Mouse (Mus musculus): ENCODE data around the gene Arpp19. TPM values are rescaled to one million over a fixed set of nuclear protein-coding genes. Genes with fewer than 3 reads are reported as not detected.

Arpp19 gene
- 211 and 219 TPM in 2 replicates for polyA plus RNA-seq (2014; fragmentation: Nextera tagmentation; extraction: Ambion mirVana)

DNA sequence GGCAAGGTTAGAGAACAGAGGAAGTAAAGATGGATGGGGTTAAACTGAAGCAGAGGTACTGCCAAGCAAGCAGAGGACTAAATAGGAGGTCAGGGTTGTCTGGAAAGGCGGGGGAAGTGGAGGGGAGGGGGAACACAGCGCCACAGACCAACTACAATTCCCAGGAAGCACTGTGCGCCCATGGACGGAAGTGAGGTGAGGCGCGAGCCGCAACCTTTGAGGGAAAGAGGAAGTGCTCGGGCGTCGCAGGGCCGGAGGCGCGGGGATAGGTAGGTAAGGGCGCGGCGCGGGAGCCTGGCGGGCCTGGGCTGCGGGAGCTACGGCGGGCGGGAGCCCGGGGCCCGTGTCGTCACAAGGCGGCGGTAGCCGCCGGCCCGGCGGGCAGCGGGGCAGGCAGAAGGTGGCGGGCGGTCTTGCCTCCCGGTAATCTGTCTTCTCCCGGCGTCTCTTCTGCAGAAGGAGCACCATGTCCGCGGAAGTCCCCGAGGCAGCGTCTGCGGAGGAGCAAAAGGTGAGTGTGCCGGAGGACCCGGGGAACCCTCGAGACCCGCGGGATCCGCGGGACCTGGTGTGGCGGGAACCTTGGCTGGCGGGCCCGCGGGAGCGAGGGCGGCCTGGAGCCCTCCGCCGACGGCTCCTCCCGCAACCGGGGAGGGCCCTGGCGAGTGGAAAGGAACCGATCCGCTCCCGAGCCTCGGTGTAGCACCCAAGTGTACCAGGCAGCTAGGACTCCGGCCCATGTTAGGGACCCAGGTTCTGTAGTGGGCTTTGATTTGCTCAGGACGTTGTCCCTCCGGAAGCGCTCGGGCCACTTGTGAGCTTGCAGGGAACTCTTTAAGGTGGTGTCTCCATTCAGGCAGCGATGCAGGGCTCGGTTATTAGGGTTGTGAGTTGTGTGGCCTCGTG is at the start of gene Arpp19:
TSS of gene Arpp19 (plus strand) at position 164 of the 906 bp plus-strand sequence.
- WGBS, result under 1% methylated on average over 65 of the region's 73 CpGs

GRCm38 (mm10) chr9:74988893-74989460 is 48.4 kb upstream of the Arpp19 start:
- Histone ChIP-seq H3K9me3 (ENCODE audit: control insufficient read depth, low read length) (no peaks in the 10 kb centered on the region), H3K27ac (replicated peaks in 1 of 2; ENCODE audit: control insufficient read depth in 1 of 2, insufficient read depth in 1 of 2, low read depth in 2 of 2, low read length in 2 of 2) (no peak overlapping the region)
- no peak for ATAC-seq (ENCODE audit: insufficient number of reproducible peaks, insufficient read depth, low FRiP score, low read depth)

More for the DNA sequence above, at the start of gene Arpp19:
- peak within 1 kb of the TSS; percentile 39 to 66 for H3K27ac ChIP-seq (replicated peaks in 1 of 2; ENCODE audit: control insufficient read depth in 1 of 2, insufficient read depth in 1 of 2, low read depth in 2 of 2, low read length in 2 of 2)
- H3K4me3 ChIP-seq (ENCODE audit: control insufficient read depth in 1 of 2, insufficient read depth in 1 of 2, low read depth in 1 of 2, low read length in 2 of 2), result peak within 1 kb of the TSS; percentile 79 to 92
- H3K4me1 ChIP-seq (ENCODE audit: control insufficient read depth in 2 of 2, insufficient read depth in 2 of 2, low read length in 2 of 2), result peaks cover 0 to 7% of the 10 kb centered on the region in 2 experiments
- peak; percentile 85 for ATAC-seq (ENCODE audit: insufficient number of reproducible peaks, insufficient read depth, low FRiP score, low read depth)
- no peaks in the 10 kb centered on the region for H3K9me3 ChIP-seq (ENCODE audit: control insufficient read depth, low read length)
- no peaks in the 10 kb centered on the region for H3K27me3 ChIP-seq (ENCODE audit: control insufficient read depth, insufficient read depth, low read length)
- peaks cover 13% of the 10 kb centered on the region for H3K36me3 ChIP-seq (ENCODE audit: control insufficient read depth, insufficient read depth, low read length)
- H3K9ac ChIP-seq (ENCODE audit: low read length), result peak within 1 kb of the TSS; percentile 90
- peak within 1 kb of the TSS; percentile 65 for H3K4me2 ChIP-seq (ENCODE audit: low read length)

GRCm38 (mm10) chr9:74989990-74990389 is 47.4 kb upstream of the Arpp19 start:
- Histone ChIP-seq H3K9ac (ENCODE audit: low read length) (no peak overlapping the region), H3K4me1 (ENCODE audit: control insufficient read depth in 2 of 2, insufficient read depth in 2 of 2, low read length in 2 of 2) (peaks cover 0 to 9% of the 10 kb centered on the region in 2 experiments; a peak in 2 of 4 replicates), H3K36me3 (ENCODE audit: control insufficient read depth, insufficient read depth, low read length) (no peaks in the 10 kb centered on the region), H3K27me3 (ENCODE audit: control insufficient read depth, insufficient read depth, low read length) (no peaks in the 10 kb centered on the region), H3K27ac (replicated peaks in 1 of 2; ENCODE audit: control insufficient read depth in 1 of 2, insufficient read depth in 1 of 2, low read depth in 2 of 2, low read length in 2 of 2) (no peak overlapping the region), H3K4me2 (ENCODE audit: low read length) (no peak overlapping the region), H3K9me3 (ENCODE audit: control insufficient read depth, low read length) (no peaks in the 10 kb centered on the region), H3K4me3 (ENCODE audit: control insufficient read depth in 1 of 2, insufficient read depth in 1 of 2, low read depth in 1 of 2, low read length in 2 of 2) (no peak overlapping the region)
- ATAC-seq (ENCODE audit: insufficient number of reproducible peaks, insufficient read depth, low FRiP score, low read depth), result no peak
- 77% methylated on average over 2 of the region's 2 CpGs for WGBS

More at GRCm38 (mm10) chr9:74988893-74989460, 48.4 kb upstream of the Arpp19 start:
- Histone ChIP-seq H3K9ac (ENCODE audit: low read length) (no peak overlapping the region), H3K4me3 (ENCODE audit: control insufficient read depth in 1 of 2, insufficient read depth in 1 of 2, low read depth in 1 of 2, low read length in 2 of 2) (no peak overlapping the region), H3K36me3 (ENCODE audit: control insufficient read depth, insufficient read depth, low read length) (no peaks in the 10 kb centered on the region), H3K4me2 (ENCODE audit: low read length) (no peak overlapping the region), H3K27me3 (ENCODE audit: control insufficient read depth, insufficient read depth, low read length) (no peaks in the 10 kb centered on the region), H3K4me1 (ENCODE audit: control insufficient read depth in 2 of 2, insufficient read depth in 2 of 2, low read length in 2 of 2) (peaks cover 0 to 9% of the 10 kb centered on the region in 2 experiments; a peak in 2 of 4 replicates)
- WGBS, result 83% methylated on average over 7 of the region's 7 CpGs

DNA sequence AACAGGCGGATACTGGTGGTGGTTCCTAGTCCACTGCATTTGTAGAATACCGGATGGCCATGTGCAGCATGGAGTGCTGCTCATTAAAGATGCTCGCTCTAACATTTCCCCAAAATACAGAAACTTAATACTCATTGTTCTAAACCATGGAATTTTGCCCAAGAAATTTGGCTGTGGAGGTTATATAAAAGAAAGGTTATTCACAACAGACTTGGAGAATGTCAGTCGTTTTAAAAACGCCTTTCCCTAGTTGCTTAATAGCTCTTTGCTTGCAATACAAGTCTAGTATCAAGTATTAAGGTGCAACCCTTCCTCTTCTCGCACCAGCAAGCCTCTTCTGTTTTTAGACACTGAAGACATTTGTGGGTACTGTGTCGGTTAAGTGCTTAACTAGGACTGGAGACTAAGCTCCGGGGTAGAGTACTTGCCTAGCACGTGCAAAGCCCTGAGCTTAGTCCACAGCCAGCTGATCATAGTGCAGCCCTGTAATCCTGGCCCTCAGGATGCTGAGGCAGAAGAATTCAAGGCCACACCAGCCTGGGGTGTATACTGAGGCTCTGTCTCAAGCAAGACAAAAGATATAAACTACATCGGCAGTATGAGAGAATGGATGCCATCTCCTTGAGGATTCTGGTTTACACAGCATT is 42.7 kb upstream of the Arpp19 start:
- Histone ChIP-seq H3K27ac (replicated peaks in 1 of 2; ENCODE audit: control insufficient read depth in 1 of 2, insufficient read depth in 1 of 2, low read depth in 2 of 2, low read length in 2 of 2) (no peak overlapping the region), H3K36me3 (ENCODE audit: control insufficient read depth, insufficient read depth, low read length) (no peaks in the 10 kb centered on the region), H3K4me2 (ENCODE audit: low read length) (no peak overlapping the region), H3K9me3 (ENCODE audit: control insufficient read depth, low read length) (no peaks in the 10 kb centered on the region), H3K4me1 (ENCODE audit: control insufficient read depth in 2 of 2, insufficient read depth in 2 of 2, low read length in 2 of 2) (no peaks in the 10 kb centered on the region), H3K27me3 (ENCODE audit: control insufficient read depth, insufficient read depth, low read length) (no peaks in the 10 kb centered on the region), H3K4me3 (ENCODE audit: control insufficient read depth in 1 of 2, insufficient read depth in 1 of 2, low read depth in 1 of 2, low read length in 2 of 2) (no peak overlapping the region), H3K9ac (ENCODE audit: low read length) (no peak overlapping the region)
- no peak for ATAC-seq (ENCODE audit: insufficient number of reproducible peaks, insufficient read depth, low FRiP score, low read depth)
- WGBS, result 84% methylated on average over 10 of the region's 10 CpGs

DNA sequence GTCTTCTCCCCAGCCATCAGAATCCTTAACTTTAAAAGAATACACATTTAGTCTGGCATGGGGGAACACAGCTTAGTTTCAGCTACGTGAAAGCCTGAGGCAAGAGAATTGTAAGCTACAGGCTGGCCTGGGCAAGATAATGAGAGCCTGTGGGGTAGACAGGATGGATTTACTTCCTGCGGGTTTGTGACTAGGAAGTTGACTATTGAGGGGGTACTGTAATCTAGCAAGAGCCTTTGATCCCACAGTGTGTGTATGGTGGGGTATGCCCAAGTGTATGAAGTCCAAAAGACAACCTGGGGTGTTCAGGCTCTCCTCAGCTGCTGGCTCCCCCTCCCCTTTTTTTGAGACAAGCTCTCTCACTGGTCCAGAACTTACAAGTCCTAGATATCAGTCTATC is 41.1 kb upstream of the Arpp19 start:
- Histone ChIP-seq H3K27ac (replicated peaks in 1 of 2; ENCODE audit: control insufficient read depth in 1 of 2, insufficient read depth in 1 of 2, low read depth in 2 of 2, low read length in 2 of 2) (no peak overlapping the region), H3K9me3 (ENCODE audit: control insufficient read depth, low read length) (no peaks in the 10 kb centered on the region), H3K4me3 (ENCODE audit: control insufficient read depth in 1 of 2, insufficient read depth in 1 of 2, low read depth in 1 of 2, low read length in 2 of 2) (no peak overlapping the region), H3K4me1 (ENCODE audit: control insufficient read depth in 2 of 2, insufficient read depth in 2 of 2, low read length in 2 of 2) (peaks cover 4 to 7% of the 10 kb centered on the region in 2 experiments), H3K36me3 (ENCODE audit: control insufficient read depth, insufficient read depth, low read length) (no peaks in the 10 kb centered on the region), H3K4me2 (ENCODE audit: low read length) (no peak overlapping the region), H3K27me3 (ENCODE audit: control insufficient read depth, insufficient read depth, low read length) (no peaks in the 10 kb centered on the region), H3K9ac (ENCODE audit: low read length) (no peak overlapping the region)
- no peak for ATAC-seq (ENCODE audit: insufficient number of reproducible peaks, insufficient read depth, low FRiP score, low read depth)
- WGBS, result 62% methylated on average over 2 of the region's 2 CpGs

DNA sequence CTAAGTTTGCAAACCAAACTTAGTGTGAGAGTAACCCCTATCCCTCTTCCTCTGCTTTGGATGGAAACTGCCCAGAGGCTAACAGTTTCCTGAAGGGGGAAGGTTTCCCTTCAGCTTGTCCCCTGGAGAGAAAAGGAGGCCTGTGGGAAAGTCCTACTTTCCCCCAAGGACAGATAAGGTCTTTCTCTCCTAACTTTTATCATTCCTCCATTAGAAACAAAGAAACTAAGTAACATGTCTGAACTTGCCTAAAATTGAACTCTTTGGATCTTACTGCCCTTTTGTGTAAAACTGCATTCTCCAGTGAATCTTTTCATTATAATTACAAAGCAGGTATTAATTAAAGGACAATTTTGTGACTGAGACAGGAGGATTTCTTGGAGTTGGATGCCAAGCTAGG is 39.4 kb upstream of the Arpp19 start:
- H3K27me3 ChIP-seq (ENCODE audit: control insufficient read depth, insufficient read depth, low read length), result no peaks in the 10 kb centered on the region
- H3K9ac ChIP-seq (ENCODE audit: low read length), result no peak overlapping the region
- H3K9me3 ChIP-seq (ENCODE audit: control insufficient read depth, low read length), result no peaks in the 10 kb centered on the region
- H3K27ac ChIP-seq (replicated peaks in 1 of 2; ENCODE audit: control insufficient read depth in 1 of 2, insufficient read depth in 1 of 2, low read depth in 2 of 2, low read length in 2 of 2), result no peak overlapping the region
- no peak overlapping the region for H3K4me2 ChIP-seq (ENCODE audit: low read length)
- peaks cover 9 to 18% of the 10 kb centered on the region in 2 experiments for H3K4me1 ChIP-seq (ENCODE audit: control insufficient read depth in 2 of 2, insufficient read depth in 2 of 2, low read length in 2 of 2)
- H3K36me3 ChIP-seq (ENCODE audit: control insufficient read depth, insufficient read depth, low read length), result no peaks in the 10 kb centered on the region
- H3K4me3 ChIP-seq (ENCODE audit: control insufficient read depth in 1 of 2, insufficient read depth in 1 of 2, low read depth in 1 of 2, low read length in 2 of 2), result no peak overlapping the region
- ATAC-seq (ENCODE audit: insufficient number of reproducible peaks, insufficient read depth, low FRiP score, low read depth), result no peak

DNA sequence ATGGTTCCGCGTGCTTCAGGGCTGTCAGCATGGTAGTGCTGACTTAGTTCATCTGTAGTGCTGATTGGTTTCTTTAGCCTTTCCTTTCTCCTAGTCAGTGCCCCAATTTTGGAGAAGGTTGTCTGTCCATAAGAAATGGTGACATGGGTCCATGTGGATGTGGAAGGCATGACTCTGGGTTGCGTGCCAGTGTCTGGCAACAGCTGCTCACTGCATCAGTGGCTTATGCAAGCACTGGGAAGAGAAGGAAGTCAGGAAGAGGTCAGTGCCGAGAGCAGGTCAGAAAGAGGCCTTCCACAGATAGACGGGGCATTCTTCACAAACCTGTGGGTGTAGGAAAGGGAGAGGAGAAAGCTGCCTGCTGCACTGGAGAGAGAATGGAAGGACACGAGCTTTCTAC is 36.4 kb upstream of the Arpp19 start:
- WGBS, result 65% methylated on average over 6 of the region's 6 CpGs
- H3K27me3 ChIP-seq (ENCODE audit: control insufficient read depth, insufficient read depth, low read length), result no peaks in the 10 kb centered on the region
- H3K9me3 ChIP-seq (ENCODE audit: control insufficient read depth, low read length), result no peaks in the 10 kb centered on the region
- no peak overlapping the region for H3K4me3 ChIP-seq (ENCODE audit: control insufficient read depth in 1 of 2, insufficient read depth in 1 of 2, low read depth in 1 of 2, low read length in 2 of 2)
- H3K4me1 ChIP-seq (ENCODE audit: control insufficient read depth in 2 of 2, insufficient read depth in 2 of 2, low read length in 2 of 2), result peaks cover 9 to 21% of the 10 kb centered on the region in 2 experiments
- ATAC-seq (ENCODE audit: insufficient number of reproducible peaks, insufficient read depth, low FRiP score, low read depth), result peak; percentile 43; the same call in 1 of the 2 replicates
- no peak overlapping the region for H3K4me2 ChIP-seq (ENCODE audit: low read length)
- H3K9ac ChIP-seq (ENCODE audit: low read length), result no peak overlapping the region
- H3K36me3 ChIP-seq (ENCODE audit: control insufficient read depth, insufficient read depth, low read length), result peaks cover 6% of the 10 kb centered on the region
- 0 out of 4 replicates have a peak overlapping the region, but pooled peaks of 1 of the 2 experiments have one; percentile 66 for H3K27ac ChIP-seq (replicated peaks in 1 of 2; ENCODE audit: control insufficient read depth in 1 of 2, insufficient read depth in 1 of 2, low read depth in 2 of 2, low read length in 2 of 2)

Data from heart, embryonic 14.5 days (tissue).